Mouse (Mus musculus): Measurements from ENCODE around the gene Ttf2. TPM values are rescaled to one million over a fixed set of nuclear protein-coding genes. Genes with fewer than 3 reads are reported as not detected.
A peak's percentile ranks its signal among the peaks of the same experiment; 100 is the strongest.

The Ttf2 gene
- total and polyA plus RNA-seq, 2 experiments from 2014 or later, result 2.0 to 2.3 TPM

- Histone ChIP-seq H3K9me3 (ENCODE audit: low read length) (no peaks in the 10 kb centered on the region), H3K4me3 (ENCODE audit: low read depth, low read length) (no peak overlapping the region), H3K4me1 (ENCODE audit: insufficient read depth) (no peaks in the 10 kb centered on the region), H3K27me3 (ENCODE audit: insufficient read depth, low read length) (no peaks in the 10 kb centered on the region), H3K36me3 (ENCODE audit: insufficient read depth) (no peaks in the 10 kb centered on the region), H3K9ac (no peak overlapping the region), H3K4me2 (ENCODE audit: low read depth) (no peak overlapping the region), H3K27ac (ENCODE audit: low read depth, low read length) (no peak overlapping the region)
- ATAC-seq (no peak), DNase-seq (no peak)
- no peak for TF ChIP-seq CTCF (IDR thresholded peaks at IDR 0.05; ENCODE audit: low read depth)
- 83% methylated on average over 8 of the region's 8 CpGs for WGBS
These were observed 9.8 kb upstream of the Ttf2 start for GRCm38 (mm10) chr3:100979290-100979689.

GRCm38 (mm10) chr3:100973906-100974305 lies 4.4 kb upstream of the Ttf2 start:
- TF ChIP-seq CTCF (IDR thresholded peaks at IDR 0.05; ENCODE audit: low read depth), result peak; percentile 81
- Histone ChIP-seq H3K4me3 (ENCODE audit: low read depth, low read length) (no peak overlapping the region), H3K4me2 (ENCODE audit: low read depth) (no peak overlapping the region), H3K9ac (no peak overlapping the region), H3K27ac (ENCODE audit: low read depth, low read length) (no peak overlapping the region), H3K36me3 (ENCODE audit: insufficient read depth) (no peaks in the 10 kb centered on the region), H3K27me3 (ENCODE audit: insufficient read depth, low read length) (no peaks in the 10 kb centered on the region), H3K4me1 (ENCODE audit: insufficient read depth) (0 out of 2 replicates have a peak, but pooled peaks cover 2% of the 10 kb centered on the region), H3K9me3 (ENCODE audit: low read length) (no peaks in the 10 kb centered on the region)
- WGBS, result 0% methylated on average over 1 of the region's 1 CpGs
- peak; percentile 76 for DNase-seq
- ATAC-seq, result peak; percentile 16; the same call in 1 of the 2 replicates

GRCm38 (mm10) chr3:100963849-100964542 lies 5.5 kb downstream of the Ttf2 start:
- ATAC-seq, result peak; percentile 71
- no peaks in the 10 kb centered on the region for H3K9me3 ChIP-seq (ENCODE audit: low read length)
- no peak overlapping the region for H3K9ac ChIP-seq
- 74% methylated on average over 14 of the region's 14 CpGs for WGBS
- H3K36me3 ChIP-seq (ENCODE audit: insufficient read depth), result no peaks in the 10 kb centered on the region
- peak; percentile 83 for TF ChIP-seq CTCF (IDR thresholded peaks at IDR 0.05; ENCODE audit: low read depth)
- H3K27me3 ChIP-seq (ENCODE audit: insufficient read depth, low read length), result no peaks in the 10 kb centered on the region
- H3K4me2 ChIP-seq (ENCODE audit: low read depth), result no peak overlapping the region
- peak; percentile 86 for DNase-seq
- no peak overlapping the region for H3K4me3 ChIP-seq (ENCODE audit: low read depth, low read length)
- H3K4me1 ChIP-seq (ENCODE audit: insufficient read depth), result 0 out of 2 replicates have a peak, but pooled peaks cover 2% of the 10 kb centered on the region
- H3K27ac ChIP-seq (ENCODE audit: low read depth, low read length), result no peak overlapping the region

DNA sequence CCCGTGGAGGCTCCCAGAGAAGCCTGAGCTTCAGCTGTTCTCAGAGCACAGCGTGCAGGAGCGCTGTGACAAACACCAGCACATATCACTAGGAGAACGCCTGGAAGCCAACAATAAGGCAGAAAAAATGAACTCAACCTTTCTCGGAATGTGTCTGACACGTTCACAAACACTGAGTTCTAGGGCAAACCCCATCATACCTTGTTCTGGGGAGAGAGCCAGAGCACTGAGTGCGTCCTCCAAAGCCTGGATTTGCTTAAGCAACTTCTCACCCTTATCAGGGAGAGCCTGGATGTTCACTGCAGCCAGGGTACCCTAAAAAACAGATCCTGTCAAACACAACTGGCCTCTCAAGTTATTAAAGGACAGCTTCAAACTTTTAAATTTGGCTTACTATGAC lies 8.0 kb downstream of the Ttf2 start:
- TF ChIP-seq CTCF (IDR thresholded peaks at IDR 0.05; ENCODE audit: low read depth), result no peak
- Histone ChIP-seq H3K9me3 (ENCODE audit: low read length) (no peaks in the 10 kb centered on the region), H3K4me1 (ENCODE audit: insufficient read depth) (no peaks in the 10 kb centered on the region), H3K9ac (no peak overlapping the region), H3K4me2 (ENCODE audit: low read depth) (no peak overlapping the region), H3K36me3 (ENCODE audit: insufficient read depth) (no peaks in the 10 kb centered on the region; the same call in 1 of the 2 replicates), H3K4me3 (ENCODE audit: low read depth, low read length) (no peak overlapping the region), H3K27ac (ENCODE audit: low read depth, low read length) (no peak overlapping the region), H3K27me3 (ENCODE audit: insufficient read depth, low read length) (no peaks in the 10 kb centered on the region)
- DNase-seq (no peak), ATAC-seq (no peak)
- WGBS, result 94% methylated on average over 7 of the region's 7 CpGs

DNA sequence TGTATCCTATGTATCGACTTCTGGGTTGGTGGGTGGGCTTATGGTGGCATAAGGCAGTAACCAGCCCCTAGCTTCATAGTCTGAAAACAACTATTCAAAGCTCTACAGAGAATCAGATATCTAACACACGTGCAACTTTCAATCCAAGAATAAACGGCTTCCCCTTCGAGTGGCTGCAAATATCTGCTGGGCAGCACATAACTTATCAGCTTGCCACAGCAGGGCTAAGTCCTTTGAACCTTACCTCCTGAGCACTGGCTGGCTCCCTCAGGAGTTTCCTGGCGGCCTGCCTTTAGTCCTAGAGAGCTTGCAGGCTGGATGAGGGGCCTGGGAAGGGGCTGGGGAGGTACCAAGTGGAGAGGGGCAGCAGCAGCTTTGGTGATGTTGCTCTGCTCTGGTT lies 8.5 kb downstream of the Ttf2 start:
- Histone ChIP-seq H3K27ac (ENCODE audit: low read depth, low read length) (no peak overlapping the region), H3K4me2 (ENCODE audit: low read depth) (no peak overlapping the region), H3K9ac (no peak overlapping the region), H3K27me3 (ENCODE audit: insufficient read depth, low read length) (no peaks in the 10 kb centered on the region), H3K4me3 (ENCODE audit: low read depth, low read length) (no peak overlapping the region), H3K9me3 (ENCODE audit: low read length) (no peaks in the 10 kb centered on the region), H3K4me1 (ENCODE audit: insufficient read depth) (no peaks in the 10 kb centered on the region), H3K36me3 (ENCODE audit: insufficient read depth) (no peaks in the 10 kb centered on the region; the same call in 1 of the 2 replicates)
- no peak for TF ChIP-seq CTCF (IDR thresholded peaks at IDR 0.05; ENCODE audit: low read depth)
- DNase-seq (no peak), ATAC-seq (no peak)
- 82% methylated on average over 5 of the region's 5 CpGs for WGBS

- Histone ChIP-seq H3K9me3 (ENCODE audit: low read length) (no peaks in the 10 kb centered on the region), H3K9ac (no peak overlapping the region), H3K36me3 (ENCODE audit: insufficient read depth) (no peaks in the 10 kb centered on the region; the same call in 1 of the 2 replicates), H3K4me3 (ENCODE audit: low read depth, low read length) (no peak overlapping the region), H3K27ac (ENCODE audit: low read depth, low read length) (no peak overlapping the region), H3K27me3 (ENCODE audit: insufficient read depth, low read length) (no peaks in the 10 kb centered on the region), H3K4me2 (ENCODE audit: low read depth) (no peak overlapping the region), H3K4me1 (ENCODE audit: insufficient read depth) (no peaks in the 10 kb centered on the region)
- peak; percentile 40 for TF ChIP-seq CTCF (IDR thresholded peaks at IDR 0.05; ENCODE audit: low read depth)
- ATAC-seq, result no peak
- no peak for DNase-seq
These were observed 14.8 kb downstream of the Ttf2 start for GRCm38 (mm10) chr3:100954616-100955015.

DNA sequence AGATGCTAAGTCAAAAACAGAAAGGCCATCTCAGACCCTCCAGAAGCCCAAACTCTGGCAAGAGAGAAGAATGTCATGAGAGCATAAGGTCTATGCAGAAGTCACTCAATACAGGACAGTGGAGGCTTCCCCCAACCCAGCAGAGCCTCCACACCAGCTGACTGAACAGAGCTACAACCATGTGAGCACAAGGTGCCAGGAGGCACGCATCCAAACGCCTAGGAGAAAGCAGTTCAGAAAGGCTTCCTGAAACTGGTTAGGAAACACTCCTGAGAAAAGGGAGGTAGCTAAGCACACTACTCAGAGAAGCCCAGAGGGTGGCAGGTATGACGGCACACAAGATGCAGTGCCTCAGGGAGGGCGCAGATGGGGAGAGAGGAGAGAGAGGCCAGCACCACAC lies 17.9 kb downstream of the Ttf2 start:
- no peak overlapping the region for H3K9ac ChIP-seq
- no peak overlapping the region for H3K27ac ChIP-seq (ENCODE audit: low read depth, low read length)
- no peaks in the 10 kb centered on the region for H3K4me1 ChIP-seq (ENCODE audit: insufficient read depth)
- H3K4me3 ChIP-seq (ENCODE audit: low read depth, low read length), result no peak overlapping the region
- H3K9me3 ChIP-seq (ENCODE audit: low read length), result no peaks in the 10 kb centered on the region
- no peak for ATAC-seq
- DNase-seq, result no peak
- H3K4me2 ChIP-seq (ENCODE audit: low read depth), result no peak overlapping the region
- 93% methylated on average over 4 of the region's 4 CpGs for WGBS
- H3K27me3 ChIP-seq (ENCODE audit: insufficient read depth, low read length), result no peaks in the 10 kb centered on the region
- TF ChIP-seq CTCF (IDR thresholded peaks at IDR 0.05; ENCODE audit: low read depth), result no peak
- H3K36me3 ChIP-seq (ENCODE audit: insufficient read depth), result no peaks in the 10 kb centered on the region

All from forebrain, postnatal 0 days (tissue).